Mouse (Mus musculus) E14TG2a.4 (cell line): Measurements from ENCODE around the gene Cyp1a1.

Experiments
- H3K27me3 ChIP-seq: 2 replicates; pipeline ENCODE4 v1.6.1; 2014; ENCODE audit warnings: low read length, control low read depth; ENCODE audit not compliant: insufficient read depth
- H3K36me3 ChIP-seq: 2 replicates; pipeline ENCODE4 v1.6.1; 2014; ENCODE audit warnings: low read length, control low read depth; ENCODE audit not compliant: insufficient read depth
- H3K4me1 ChIP-seq: replicated peaks from 2 replicates; pipeline ENCODE4 v1.6.1; 2014; ENCODE audit warnings: low read depth, low read length, control low read depth
- H3K4me3 ChIP-seq: replicated peaks from 2 replicates; pipeline ENCODE4 v1.5.1; 2014; ENCODE audit warnings: mild to moderate bottlenecking, low read length
- H3K9me3 ChIP-seq: 2 replicates; pipeline ENCODE4 v1.6.1; 2014; ENCODE audit warnings: low read length, control low read depth
- CTCF ChIP-seq: conservative IDR thresholded peaks from 2 replicates; pipeline ENCODE4 v1.5.1; 2014; ENCODE audit warnings: low read length
- NANOG ChIP-seq: IDR thresholded peaks from 2 replicates; pipeline ENCODE4 v1.6.1; 2014; ENCODE audit warnings: borderline replicate concordance, low read length, mixed read lengths
- POU5F1 ChIP-seq: IDR thresholded peaks from 2 replicates; pipeline ENCODE4 v1.6.1; 2014; ENCODE audit warnings: low read length, borderline replicate concordance

The Cyp1a1 gene

GRCm38 (mm10) chr9:57687751-57688150 is at the start of gene Cyp1a1:
TSS of gene Cyp1a1 (plus strand) at chr9:57687928.
- H3K4me1 ChIP-seq, result no peaks in the 10 kb centered on the region

GRCm38 (mm10) chr9:57638651-57639459 is 48.9 kb upstream of the Cyp1a1 start:
- peaks cover 61% of the 10 kb centered on the region for H3K4me1 ChIP-seq
- H3K36me3 ChIP-seq, result peaks cover 18% of the 10 kb centered on the region; the same call in 1 of the 2 replicates
- no peaks in the 10 kb centered on the region for H3K9me3 ChIP-seq
- TF ChIP-seq CTCF (no peak), NANOG (no peak), POU5F1 (no peak)
- no peak overlapping the region for H3K4me3 ChIP-seq
- H3K27me3 ChIP-seq, result no peaks in the 10 kb centered on the region

More at GRCm38 (mm10) chr9:57687751-57688150, at the start of gene Cyp1a1:
- H3K4me3 ChIP-seq, result no peak within 1 kb of the TSS
- H3K27me3 ChIP-seq, result peaks cover 12% of the 10 kb centered on the region
- TF ChIP-seq CTCF, result no peak
- TF ChIP-seq NANOG, result no peak
- no peak for TF ChIP-seq POU5F1
- H3K36me3 ChIP-seq, result no peaks in the 10 kb centered on the region
- H3K9me3 ChIP-seq, result no peaks in the 10 kb centered on the region

GRCm38 (mm10) chr9:57639661-57640328 is 47.9 kb upstream of the Cyp1a1 start:
- peaks cover 68% of the 10 kb centered on the region for H3K4me1 ChIP-seq
- H3K9me3 ChIP-seq, result no peaks in the 10 kb centered on the region
- 0 out of 2 replicates have a peak, but pooled peaks cover 4% of the 10 kb centered on the region for H3K27me3 ChIP-seq
- H3K4me3 ChIP-seq, result peak overlapping the region; percentile 57
- no peak for TF ChIP-seq POU5F1
- TF ChIP-seq NANOG, result no peak
- no peak for TF ChIP-seq CTCF
- H3K36me3 ChIP-seq, result peaks cover 10% of the 10 kb centered on the region; the same call in 1 of the 2 replicates

- Histone ChIP-seq H3K9me3 (no peaks in the 10 kb centered on the region), H3K27me3 (0 out of 2 replicates have a peak, but pooled peaks cover 4% of the 10 kb centered on the region), H3K4me3 (peak overlapping the region; percentile 57), H3K4me1 (peaks cover 69% of the 10 kb centered on the region), H3K36me3 (peaks cover 10% of the 10 kb centered on the region; the same call in 1 of the 2 replicates)
- TF ChIP-seq POU5F1, result no peak
- no peak for TF ChIP-seq CTCF
- TF ChIP-seq NANOG, result no peak
Measured at GRCm38 (mm10) chr9:57640384-57640783, 47.3 kb upstream of the Cyp1a1 start.

- TF ChIP-seq CTCF (no peak), POU5F1 (no peak), NANOG (no peak)
- Histone ChIP-seq H3K27me3 (peaks cover 4% of the 10 kb centered on the region; the same call in 1 of the 2 replicates), H3K9me3 (no peaks in the 10 kb centered on the region), H3K4me3 (peak overlapping the region; percentile 57), H3K4me1 (peaks cover 73% of the 10 kb centered on the region), H3K36me3 (peaks cover 10% of the 10 kb centered on the region; the same call in 1 of the 2 replicates)
Measured at GRCm38 (mm10) chr9:57641022-57641421, 46.7 kb upstream of the Cyp1a1 start.

GRCm38 (mm10) chr9:57641775-57642550 is 45.8 kb upstream of the Cyp1a1 start:
- Histone ChIP-seq H3K4me3 (no peak overlapping the region), H3K9me3 (no peaks in the 10 kb centered on the region), H3K27me3 (peaks cover 12% of the 10 kb centered on the region), H3K36me3 (peaks cover 10% of the 10 kb centered on the region; the same call in 1 of the 2 replicates), H3K4me1 (peaks cover 79% of the 10 kb centered on the region)
- TF ChIP-seq POU5F1, result no peak
- no peak for TF ChIP-seq NANOG
- no peak for TF ChIP-seq CTCF

GRCm38 (mm10) chr9:57643169-57643855 is 44.4 kb upstream of the Cyp1a1 start:
- no peak for TF ChIP-seq POU5F1
- TF ChIP-seq CTCF, result no peak
- TF ChIP-seq NANOG, result no peak
- H3K4me1 ChIP-seq, result peaks cover 78% of the 10 kb centered on the region

More at GRCm38 (mm10) chr9:57643169-57643855, 44.4 kb upstream of the Cyp1a1 start:
- peaks cover 24% of the 10 kb centered on the region for H3K27me3 ChIP-seq
- no peaks in the 10 kb centered on the region for H3K9me3 ChIP-seq
- peaks cover 10% of the 10 kb centered on the region; the same call in 1 of the 2 replicates for H3K36me3 ChIP-seq
- H3K4me3 ChIP-seq, result peak overlapping the region; percentile 23; the same call in 1 of the 2 replicates
